Mouse (Mus musculus) ES-E14 (cell line): ENCODE measurements at regions not wholly inside any gene's neighbourhood (a gene's known extent, or its start where the extent isn't known, plus 50 kb on each side); places are given as distances from the start of the nearest gene placed in this dataset.

Experiments used
- DNase-seq: peaks from one replicate; pipeline ENCODE4 v3.0.0-alpha.2; 2013; ENCODE audit warnings: low read depth, low spot score
- H3K27ac ChIP-seq: 2 replicates; pipeline ENCODE4 v1.5.1; 2012; ENCODE audit warnings: low read depth, mild to moderate bottlenecking, low read length, moderate library complexity, mixed read lengths; ENCODE audit not compliant: poor library complexity, insufficient read depth, severe bottlenecking
- H3K36me3 ChIP-seq: 2 replicates; pipeline ENCODE4 v1.6.1; 2012; ENCODE audit warnings: mild to moderate bottlenecking, low read length, moderate library complexity, mixed read lengths; ENCODE audit not compliant: control insufficient read depth, poor library complexity, insufficient read depth, severe bottlenecking
- H3K4me1 ChIP-seq, 2 experiments: fragments of 150-350 bp in 1 of 2; sonication (generic) in 1 of 2; 2 replicates each; pipeline ENCODE4 v1.6.1; 2012; ENCODE audit warnings: low read length in 2 of 2, mild to moderate bottlenecking in 1 of 2, mixed read lengths in 1 of 2; ENCODE audit not compliant: control insufficient read depth in 2 of 2, insufficient read depth in 2 of 2, poor library complexity in 1 of 2
- H3K4me3 ChIP-seq, 2 experiments: fragments of 150-350 bp in 1 of 2; sonication (generic) in 1 of 2; 2 replicates each; pipeline ENCODE4 v1.5.1; 2012; ENCODE audit warnings: low read length in 2 of 2, low read depth in 1 of 2, mild to moderate bottlenecking in 1 of 2, mixed read lengths in 1 of 2; ENCODE audit not compliant: insufficient read depth in 1 of 2, poor library complexity in 1 of 2, severe bottlenecking in 1 of 2
- H3K9ac ChIP-seq: 2 replicates; pipeline ENCODE4 v1.6.1; 2012; ENCODE audit warnings: low read depth, mild to moderate bottlenecking, low read length, mixed read lengths; ENCODE audit not compliant: poor library complexity, insufficient read depth, severe bottlenecking
- H3K9me3 ChIP-seq: fragments of 150-350 bp; sonication (generic); 2 replicates; pipeline ENCODE4 v1.6.1; 2012; ENCODE audit warnings: low read depth, mild to moderate bottlenecking, low read length; ENCODE audit not compliant: control insufficient read depth, insufficient read depth
- CHD2 ChIP-seq: IDR thresholded peaks from 2 replicates; pipeline ENCODE4 v1.6.1; 2014; ENCODE audit warnings: mild to moderate bottlenecking, low read depth, low read length, inconsistent platforms
- HCFC1 ChIP-seq: IDR thresholded peaks from 2 replicates; pipeline ENCODE4 v1.6.1; 2012; ENCODE audit warnings: low read length, inconsistent platforms, borderline replicate concordance; ENCODE audit not compliant: insufficient read depth
- MAFK ChIP-seq: IDR thresholded peaks from 2 replicates; pipeline ENCODE4 v1.6.1; 2014; ENCODE audit warnings: mild to moderate bottlenecking, low read depth, low read length, inconsistent platforms; ENCODE audit not compliant: insufficient read depth
- ZC3H11A ChIP-seq: IDR thresholded peaks from 2 replicates; pipeline ENCODE4 v1.6.1; 2012; ENCODE audit warnings: low read depth, mild to moderate bottlenecking, inconsistent platforms, low read length, borderline replicate concordance
- ZNF384 ChIP-seq: IDR thresholded peaks from 2 replicates; pipeline ENCODE4 v1.6.1; 2012; ENCODE audit warnings: low read depth, low read length, inconsistent platforms
- in situ Hi-C, 2 experiments: fragments of 600-800 bp; cut with MboI; formaldehyde crosslinking; loops; one replicate each; pipeline ENCODE4 v1.15.1; 2025; ENCODE audit warnings: low sequenced_read_pairs in 2 of 2, inconsistent platforms in 1 of 2; ENCODE audit not compliant: unreplicated experiment in 2 of 2

DNA sequence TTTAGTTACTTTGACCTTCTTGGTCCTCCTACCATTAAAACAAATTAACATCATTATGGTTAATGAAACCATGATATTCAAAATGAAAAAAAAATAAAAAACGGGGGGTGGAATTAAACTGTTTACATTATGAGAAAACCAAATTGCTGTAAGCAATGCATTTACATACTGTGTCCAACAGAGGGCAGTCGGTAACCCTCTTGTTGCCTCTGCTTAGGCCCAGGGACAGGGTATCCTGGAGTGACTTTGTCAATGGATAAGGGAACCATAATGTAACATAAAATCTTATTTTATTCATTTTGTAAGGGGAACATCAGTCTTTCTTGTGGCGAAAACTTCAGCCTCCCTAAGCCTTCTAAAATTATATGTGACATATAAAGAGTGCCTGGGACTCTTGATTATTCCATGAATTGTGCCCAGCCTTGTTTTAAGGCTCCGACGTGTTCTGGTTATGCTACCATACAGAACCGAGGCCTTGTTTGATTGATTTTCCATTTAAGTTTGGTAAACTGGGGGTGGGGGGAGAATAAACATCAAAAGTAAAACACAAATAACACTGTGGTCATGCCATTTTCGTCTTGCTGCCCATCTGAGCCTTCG is 207.3 kb upstream of the Vegfc start:
- Histone ChIP-seq H3K9me3 (no peaks in the 10 kb centered on the region), H3K27ac (no peak overlapping the region), H3K36me3 (no peaks in the 10 kb centered on the region), H3K4me3 (no peak overlapping the region), H3K4me1 (no peaks in the 10 kb centered on the region), H3K9ac (no peak overlapping the region)
- TF ChIP-seq ZNF384 (no peak), HCFC1 (no peak), CHD2 (no peak), MAFK (no peak), ZC3H11A (peak; percentile 88)
- in situ Hi-C loops, result loop anchor here (10.0 to 25.0 kb wide), 2 partner anchors 605 to 617 kb away; no protein-coding TSS in a partner anchor
- peak; percentile 27 for DNase-seq

DNA sequence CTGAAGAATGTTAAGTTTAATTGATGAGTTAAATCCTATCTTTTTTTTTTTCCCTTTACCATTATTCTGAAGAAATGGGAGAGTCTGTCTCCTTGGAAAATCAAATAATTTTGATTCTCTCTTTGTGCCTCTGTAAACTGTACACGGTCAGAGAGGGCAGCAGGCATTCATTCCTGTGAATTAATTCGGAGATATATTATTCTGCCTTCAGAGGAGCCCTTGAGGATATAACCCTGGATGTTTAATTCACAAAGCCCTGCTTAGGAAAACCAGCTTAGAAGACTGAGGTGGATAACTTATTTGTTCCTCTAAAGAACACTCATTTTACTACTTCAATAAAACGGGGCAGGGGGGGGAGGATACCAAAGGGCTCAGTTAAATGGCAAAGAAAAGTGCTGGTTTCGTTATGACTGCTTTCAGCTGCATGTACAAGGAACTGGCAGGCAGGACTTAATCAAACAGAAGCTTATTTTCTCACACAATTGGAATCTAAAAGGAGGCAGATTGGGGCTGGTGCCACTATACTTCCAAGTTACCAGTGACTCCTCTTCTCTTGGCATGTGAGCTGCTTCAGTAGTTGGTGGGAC is 205.3 kb upstream of the Vegfc start:
- no peak for DNase-seq
- no peaks in the 10 kb centered on the region for H3K4me1 ChIP-seq
- TF ChIP-seq ZC3H11A (no peak), HCFC1 (no peak), ZNF384 (no peak), MAFK (no peak), CHD2 (no peak)
- H3K9ac ChIP-seq, result no peak overlapping the region
- no peaks in the 10 kb centered on the region for H3K9me3 ChIP-seq
- H3K36me3 ChIP-seq, result no peaks in the 10 kb centered on the region
- H3K27ac ChIP-seq, result no peak overlapping the region
- in situ Hi-C loops, result loop anchor here in 1 of 2 experiments (25.0 kb wide), 1 partner anchor 615 kb away; no protein-coding TSS in a partner anchor
- no peak overlapping the region for H3K4me3 ChIP-seq

DNA sequence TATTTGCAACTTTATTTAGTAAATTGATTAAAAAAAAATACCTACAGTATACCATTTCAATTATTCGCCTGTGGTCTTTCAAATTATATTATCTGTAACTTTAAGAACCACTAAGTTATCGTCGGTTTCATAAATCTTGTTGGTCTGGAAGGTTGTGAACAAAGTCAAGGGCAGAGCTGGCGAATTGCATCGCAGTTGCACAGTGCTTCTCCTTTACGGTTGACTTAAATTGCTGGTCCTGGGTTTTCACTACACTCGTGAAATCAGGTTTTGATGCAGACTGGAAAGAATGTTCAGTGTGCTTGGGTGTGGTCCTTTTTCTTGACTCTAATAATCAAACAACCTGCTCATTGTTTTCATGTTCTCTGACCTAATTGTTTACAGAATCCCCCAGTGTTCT is 198.6 kb upstream of the Vegfc start:
- Histone ChIP-seq H3K27ac (no peak overlapping the region), H3K36me3 (no peaks in the 10 kb centered on the region), H3K9me3 (no peaks in the 10 kb centered on the region), H3K4me1 (no peaks in the 10 kb centered on the region), H3K4me3 (no peak overlapping the region), H3K9ac (no peak overlapping the region)
- DNase-seq, result no peak
- TF ChIP-seq ZC3H11A, result no peak
- no peak for TF ChIP-seq CHD2
- TF ChIP-seq HCFC1, result no peak
- TF ChIP-seq ZNF384, result no peak
- no peak for TF ChIP-seq MAFK
- in situ Hi-C loops, result no loop called here

DNA sequence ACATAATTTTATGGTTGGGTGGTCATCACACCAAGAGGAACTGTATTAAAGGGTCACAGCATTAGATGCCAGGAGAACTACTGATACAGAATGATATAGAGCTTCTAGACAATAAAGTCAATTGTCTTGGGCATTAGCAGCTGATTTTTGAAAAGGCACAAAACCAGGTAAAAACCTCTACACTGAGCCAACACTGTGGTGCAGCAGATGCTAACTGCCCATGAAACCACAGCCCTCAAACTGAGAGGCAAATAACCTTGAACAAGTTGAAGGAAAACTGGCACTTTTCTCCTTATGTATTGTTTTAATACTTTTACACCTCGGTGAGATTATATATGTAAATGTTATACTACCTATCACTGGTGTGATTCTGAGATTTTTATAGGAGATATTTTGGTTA is 195.9 kb upstream of the Vegfc start:
- no peak for TF ChIP-seq ZC3H11A
- TF ChIP-seq CHD2, result no peak
- TF ChIP-seq ZNF384, result no peak
- TF ChIP-seq MAFK, result no peak
- TF ChIP-seq HCFC1, result no peak
- Histone ChIP-seq H3K9me3 (no peaks in the 10 kb centered on the region), H3K4me1 (no peaks in the 10 kb centered on the region), H3K4me3 (no peak overlapping the region), H3K36me3 (no peaks in the 10 kb centered on the region), H3K27ac (no peak overlapping the region), H3K9ac (no peak overlapping the region)
- in situ Hi-C loops, result no loop called here
- no peak for DNase-seq

DNA sequence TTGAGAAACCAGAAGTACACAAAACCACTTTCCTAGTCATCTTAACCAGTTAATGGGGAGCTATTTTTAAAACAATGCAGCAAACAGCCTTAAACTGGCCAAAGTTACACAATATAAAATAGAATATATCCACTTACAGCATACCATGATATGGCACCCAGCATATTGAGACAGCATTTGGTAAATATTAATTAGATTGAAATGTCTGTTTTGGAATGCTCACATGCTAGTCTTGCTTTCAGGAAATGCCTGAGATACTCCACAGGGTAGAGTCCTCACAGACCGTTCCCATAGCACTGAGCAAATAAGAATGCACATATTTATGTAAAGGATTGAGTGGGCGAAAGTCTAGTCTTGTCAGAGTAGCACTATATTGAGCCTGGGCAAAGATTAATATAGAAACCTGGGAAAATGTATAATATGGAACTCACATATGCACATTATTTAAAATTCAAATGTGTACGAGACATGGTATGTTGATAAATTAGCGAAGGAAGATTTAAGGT is 185.1 kb upstream of the Vegfc start:
- TF ChIP-seq HCFC1 (no peak), CHD2 (no peak), ZNF384 (no peak), MAFK (no peak), ZC3H11A (no peak)
- Histone ChIP-seq H3K36me3 (no peaks in the 10 kb centered on the region), H3K9me3 (no peaks in the 10 kb centered on the region), H3K4me3 (no peak overlapping the region), H3K4me1 (no peaks in the 10 kb centered on the region), H3K27ac (no peak overlapping the region), H3K9ac (no peak overlapping the region)
- in situ Hi-C loops, result no loop called here
- DNase-seq, result no peak
